Mouse (Mus musculus) megakaryocyte, embryonic 14.5 days (primary cell): ENCODE results near the gene 1700016H13Rik. TPM values are rescaled to one million over a fixed set of nuclear protein-coding genes. Genes with fewer than 3 reads are reported as not detected.
A peak's percentile ranks its signal among the peaks of the same experiment; 100 is the strongest.

Experiments used
- H3K27me3 ChIP-seq: replicated peaks from 2 replicates; pipeline ENCODE3; 2012; ENCODE audit warnings: inconsistent platforms
- H3K36me3 ChIP-seq: replicated peaks from 2 replicates; pipeline ENCODE3; 2012; ENCODE audit warnings: low read length, inconsistent platforms, mixed read lengths
- H3K4me1 ChIP-seq: 2 replicates; pipeline ENCODE4 v1.6.1; 2012; ENCODE audit warnings: inconsistent platforms
- H3K4me3 ChIP-seq: replicated peaks from 2 replicates; pipeline ENCODE3; 2012; ENCODE audit warnings: moderate library complexity, mild to moderate bottlenecking, inconsistent platforms
- H3K9me3 ChIP-seq: 2 replicates; pipeline ENCODE4 v1.6.1; 2012; ENCODE audit warnings: inconsistent platforms
- FLI1 ChIP-seq: IDR thresholded peaks from 2 replicates; pipeline ENCODE4 v1.6.1; 2012; ENCODE audit warnings: low read length, inconsistent platforms, mixed read lengths
- GATA1 ChIP-seq: IDR thresholded peaks from 3 replicates; pipeline ENCODE4 v1.6.1; 2012; ENCODE audit warnings: mixed read lengths, low read length, inconsistent platforms, borderline replicate concordance
- polyA plus RNA-seq: library from polyadenylated mRNA; stranded (reverse); fragments of >175 nt; gene quantifications from 2 replicates; pipeline ENCODE4 v1.2.3, GENCODE M21; 2012; ENCODE audit warnings: low replicate concordance; ENCODE audit not compliant: insufficient read depth

1700016H13Rik gene
- polyA plus RNA-seq, 1 experiment = not detected

DNA sequence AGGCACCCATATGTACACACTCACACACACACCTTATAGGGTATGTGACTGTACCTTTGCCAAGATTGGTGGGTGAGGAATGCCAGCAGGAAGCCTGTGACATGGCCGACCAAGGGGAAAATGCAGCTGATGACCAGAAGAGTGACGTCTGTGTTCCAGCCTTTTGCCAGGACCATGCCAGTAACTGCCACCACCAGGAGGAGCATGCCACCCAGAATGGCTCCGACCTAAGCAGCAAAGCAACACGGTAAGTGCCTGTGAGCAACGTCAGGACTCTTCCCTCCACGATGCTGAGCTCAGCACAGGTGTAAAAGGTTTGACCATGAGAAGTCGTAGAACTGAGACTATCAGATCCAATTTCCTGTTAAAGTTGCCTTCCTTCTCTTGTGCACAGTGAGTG is 43.5 kb downstream of the 1700016H13Rik start:
- H3K27me3 ChIP-seq = peaks cover 4% of the 10 kb centered on the region
- H3K36me3 ChIP-seq = no peaks in the 10 kb centered on the region
- H3K9me3 ChIP-seq = 0 out of 2 replicates have a peak, but pooled peaks cover 3% of the 10 kb centered on the region
- no peak for TF ChIP-seq GATA1
- TF ChIP-seq FLI1 = no peak
- no peaks in the 10 kb centered on the region for H3K4me1 ChIP-seq
- H3K4me3 ChIP-seq = peak overlapping the region; percentile 11

DNA sequence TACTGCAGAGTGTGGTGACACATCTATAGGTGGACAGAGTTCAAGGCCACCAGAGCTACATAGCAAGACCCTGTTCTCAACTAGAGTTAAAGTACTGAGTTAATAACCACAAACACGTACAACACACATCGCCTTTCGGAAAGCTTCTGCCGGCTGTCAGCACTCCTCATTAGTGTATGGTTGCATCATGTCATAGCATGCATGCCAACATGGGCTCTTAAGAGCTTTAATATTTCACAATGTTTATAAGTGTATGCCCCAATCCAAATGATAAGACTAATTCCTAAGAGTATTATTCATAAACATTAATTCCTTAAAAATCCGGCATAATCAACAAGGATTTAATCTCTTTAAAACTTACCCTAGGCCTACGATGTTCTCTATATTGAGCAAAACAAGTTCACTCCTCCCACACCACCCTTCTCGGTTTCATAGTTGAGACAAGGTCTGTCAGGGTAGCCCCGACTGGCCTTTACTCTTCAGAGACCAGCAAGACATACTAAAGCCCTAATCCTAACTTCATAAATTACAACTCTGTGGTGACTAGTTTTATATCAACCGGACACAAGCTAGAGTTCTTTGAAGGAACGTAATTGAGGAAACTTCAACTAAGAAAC is 44.8 kb downstream of the 1700016H13Rik start:
- Histone ChIP-seq H3K27me3 (peaks cover 4% of the 10 kb centered on the region), H3K9me3 (0 out of 2 replicates have a peak, but pooled peaks cover 5% of the 10 kb centered on the region), H3K4me3 (no peak overlapping the region), H3K4me1 (no peaks in the 10 kb centered on the region), H3K36me3 (no peaks in the 10 kb centered on the region)
- no peak for TF ChIP-seq GATA1
- TF ChIP-seq FLI1 = no peak

DNA sequence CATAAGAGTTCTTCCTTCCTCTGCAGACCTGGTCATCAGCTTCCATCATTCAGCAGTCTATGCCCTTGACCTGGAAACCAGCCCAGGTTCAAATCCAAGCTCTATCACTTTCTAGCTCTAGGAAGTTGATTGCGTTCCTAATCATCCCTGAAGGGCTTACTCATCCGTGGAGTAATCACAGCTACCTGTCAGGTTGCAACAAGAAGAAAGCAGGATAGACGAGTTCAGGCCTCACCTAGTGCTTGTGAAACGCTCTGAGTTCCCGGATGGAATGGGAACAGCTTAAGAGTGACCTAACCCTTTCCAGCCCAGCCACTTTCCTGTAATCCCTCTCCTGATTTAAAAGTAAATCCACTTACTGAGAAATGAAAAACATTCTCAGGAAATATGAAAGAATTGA is 45.7 kb downstream of the 1700016H13Rik start:
- 0 out of 2 replicates have a peak, but pooled peaks cover 5% of the 10 kb centered on the region for H3K9me3 ChIP-seq
- peaks cover 4% of the 10 kb centered on the region for H3K27me3 ChIP-seq
- H3K36me3 ChIP-seq = no peaks in the 10 kb centered on the region
- no peaks in the 10 kb centered on the region for H3K4me1 ChIP-seq
- no peak for TF ChIP-seq FLI1
- TF ChIP-seq GATA1 = no peak
- H3K4me3 ChIP-seq = no peak overlapping the region

DNA sequence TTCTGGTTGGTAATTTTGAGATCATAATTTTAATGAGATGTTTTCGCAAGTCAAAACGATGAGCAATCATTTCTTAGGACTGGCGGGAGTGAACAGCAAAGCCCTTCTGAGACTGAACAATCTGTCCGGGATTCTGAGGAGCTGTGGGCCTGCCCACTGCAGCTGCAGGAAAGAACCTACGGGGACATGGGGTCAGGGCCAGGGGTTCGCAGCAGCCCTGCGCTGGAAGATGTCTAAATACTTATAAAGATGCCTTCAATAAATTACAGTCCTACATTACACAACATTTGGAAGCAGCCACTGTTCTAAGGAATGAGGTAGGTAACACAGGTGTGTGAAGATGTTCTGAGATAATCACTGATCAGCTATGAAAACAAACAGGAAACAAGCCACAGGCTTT is 50.1 kb downstream of the 1700016H13Rik start:
- peaks cover 8% of the 10 kb centered on the region for H3K27me3 ChIP-seq
- 0 out of 2 replicates have a peak, but pooled peaks cover 3% of the 10 kb centered on the region for H3K9me3 ChIP-seq
- no peak for TF ChIP-seq GATA1
- TF ChIP-seq FLI1 = no peak
- H3K4me3 ChIP-seq = no peak overlapping the region
- H3K36me3 ChIP-seq = no peaks in the 10 kb centered on the region
- H3K4me1 ChIP-seq = no peaks in the 10 kb centered on the region

DNA sequence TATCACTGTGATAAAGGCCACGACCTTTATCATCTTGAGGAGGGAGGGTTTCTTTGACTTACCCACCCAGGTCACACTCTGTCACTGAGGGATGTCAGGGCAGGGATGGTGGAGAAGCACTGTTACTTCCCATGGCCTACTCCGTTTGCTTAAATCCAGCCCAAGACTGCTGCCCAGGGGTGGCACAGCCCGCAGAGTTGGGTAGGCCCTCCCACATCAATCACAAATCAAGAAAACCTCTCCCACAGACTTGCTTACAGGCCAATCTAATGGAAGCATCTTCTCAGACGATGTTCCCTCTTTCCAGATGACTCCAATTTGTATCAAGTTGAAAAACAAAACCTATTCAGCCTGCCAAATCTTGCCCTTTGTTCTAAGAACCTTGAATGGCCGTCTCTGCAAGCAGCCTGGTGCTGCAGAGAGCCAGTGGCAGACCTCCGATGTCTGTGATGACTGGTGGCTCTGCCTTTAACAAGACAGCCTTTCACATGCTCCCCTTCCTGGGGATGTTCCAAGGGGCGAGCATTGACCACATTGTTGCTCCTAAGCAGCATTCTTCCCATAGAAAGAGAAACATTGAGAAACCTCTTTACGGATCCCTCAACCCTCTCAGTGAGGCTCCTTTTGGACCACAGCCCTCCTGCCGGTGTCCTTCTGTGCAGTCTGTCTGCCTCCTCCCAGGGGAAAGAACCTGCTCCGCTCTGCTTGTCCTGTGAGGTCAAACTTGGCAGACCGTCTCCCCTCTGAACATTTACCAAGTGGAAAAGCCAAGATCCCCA is 52.5 kb downstream of the 1700016H13Rik start:
- Histone ChIP-seq H3K4me1 (no peaks in the 10 kb centered on the region), H3K4me3 (no peak overlapping the region), H3K9me3 (0 out of 2 replicates have a peak, but pooled peaks cover 3% of the 10 kb centered on the region), H3K27me3 (peaks cover 9% of the 10 kb centered on the region), H3K36me3 (no peaks in the 10 kb centered on the region)
- no peak for TF ChIP-seq GATA1
- no peak for TF ChIP-seq FLI1

DNA sequence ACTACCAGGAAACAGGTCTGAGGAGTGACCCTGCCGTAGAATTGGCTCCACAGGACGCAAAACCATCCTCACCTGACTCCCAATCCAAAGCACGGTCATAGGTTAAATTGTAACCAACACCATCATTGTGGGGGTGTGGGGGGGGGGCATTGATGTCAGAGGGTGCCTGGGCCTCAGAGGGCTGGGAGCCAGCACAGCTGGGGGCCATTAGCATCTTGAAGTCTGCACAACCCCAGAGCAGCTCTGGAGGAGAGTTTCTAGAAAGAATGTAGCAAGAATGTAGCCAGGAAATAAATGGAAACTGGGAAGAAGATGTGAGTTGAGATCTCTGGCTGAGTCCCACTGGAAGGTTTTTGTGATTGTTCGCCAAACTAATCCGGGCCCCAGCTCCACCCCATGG is 56.9 kb downstream of the 1700016H13Rik start:
- Histone ChIP-seq H3K36me3 (no peaks in the 10 kb centered on the region), H3K9me3 (no peaks in the 10 kb centered on the region), H3K4me3 (no peak overlapping the region), H3K4me1 (peaks cover 23% of the 10 kb centered on the region), H3K27me3 (peaks cover 7% of the 10 kb centered on the region)
- TF ChIP-seq GATA1 = no peak
- no peak for TF ChIP-seq FLI1

DNA sequence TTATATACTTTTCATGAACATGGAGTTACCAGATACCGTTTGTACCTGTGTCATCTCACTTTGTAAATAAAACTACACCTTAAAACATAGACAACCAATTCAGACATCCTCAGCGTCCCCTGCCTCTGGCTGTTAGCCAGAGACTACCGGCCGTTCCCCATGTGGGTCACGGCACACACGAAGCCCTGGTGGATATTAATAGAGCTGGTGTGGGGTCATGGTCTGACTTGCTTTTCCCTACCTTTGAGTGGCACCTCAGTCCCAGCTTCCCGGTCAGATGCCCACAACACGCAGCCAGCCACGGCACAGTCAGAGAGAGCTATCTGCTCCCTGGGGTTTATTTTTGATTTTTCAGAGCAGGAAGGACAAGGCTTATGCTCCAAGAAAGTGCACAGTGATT is 57.5 kb downstream of the 1700016H13Rik start:
- TF ChIP-seq FLI1 (no peak), GATA1 (no peak)
- Histone ChIP-seq H3K4me1 (peaks cover 26% of the 10 kb centered on the region), H3K4me3 (no peak overlapping the region), H3K9me3 (no peaks in the 10 kb centered on the region), H3K36me3 (no peaks in the 10 kb centered on the region), H3K27me3 (peaks cover 5% of the 10 kb centered on the region)

Other genes with a start within 250 kb of the 1700016H13Rik start
- gene Ptpn13, start 230.8 kb downstream of the 1700016H13Rik start, polyA plus RNA-seq = 0.04 TPM in 1 of 2 replicates, not detected in the other
- not detected in 2 replicates for gene Slc10a6, start 26.6 kb downstream of the 1700016H13Rik start, polyA plus RNA-seq
- gene Aff1, start 36.4 kb upstream of the 1700016H13Rik start, polyA plus RNA-seq = 12.0 and 13.6 TPM in 2 replicates